ENCODE assay signal across 9 mouse cellular contexts in the genomic region with DNA sequence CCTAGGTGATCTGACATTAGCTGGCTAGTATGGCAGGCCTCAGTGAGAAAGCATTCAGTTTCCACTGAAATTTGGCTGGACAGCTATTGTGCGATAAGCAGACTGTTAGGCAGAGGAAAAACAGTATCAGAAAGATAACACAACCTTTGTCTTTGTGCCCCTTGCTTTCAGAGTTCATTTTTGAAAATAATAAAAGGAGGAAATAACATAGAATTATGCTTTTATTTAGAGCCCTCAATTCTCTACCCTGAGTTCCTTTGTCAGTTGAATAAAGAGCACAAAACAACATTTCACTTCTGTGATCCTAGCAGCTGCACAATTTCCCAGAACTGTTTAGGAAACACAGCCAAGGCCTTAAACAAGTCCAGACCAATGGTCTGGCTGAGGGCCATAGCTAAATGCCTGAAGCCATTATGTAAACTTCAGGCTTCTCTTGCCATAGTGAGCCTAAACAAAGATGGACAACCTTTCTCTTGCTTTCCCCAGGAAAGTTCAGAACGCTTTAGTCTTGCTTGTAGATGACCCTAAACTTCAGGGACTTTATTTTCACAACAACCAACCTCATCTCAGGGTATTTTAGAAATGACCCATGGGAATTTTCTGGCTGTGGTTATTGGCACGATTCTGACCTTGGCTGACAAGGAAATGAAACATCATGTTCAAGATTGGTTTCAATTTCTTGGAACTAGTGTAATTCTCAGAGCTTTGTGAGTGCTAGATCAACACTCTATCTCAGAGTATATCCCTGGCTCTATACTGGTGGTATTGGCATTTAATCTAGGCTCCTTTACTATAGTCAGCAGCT. TPM values are rescaled to one million over a fixed set of nuclear protein-coding genes. Genes with fewer than 3 reads are reported as not detected.
DNase-seq lines count a peak whose midpoint lies in the region; ATAC-seq and TF ChIP-seq lines count a peak whose summit lies in the region.
"Had no signal": no experiment of that assay in that cellular context is flagged by ENCODE, and none has a peak within 500 bp of the region (broad histone marks: within the 10 kb centered on the region; RNA-seq: fewer than 3 reads in every experiment).

No protein-coding gene starts in this region.

- peak overlapping the region; percentile 87 for H3K27ac ChIP-seq in heart, embryonic 15.5 days
- no peak overlapping the region; the same call in 1 of the 2 replicates for H3K27ac ChIP-seq in cerebellum, adult 2 months (ENCODE audit: insufficient read depth, low read length)

- H3K4me3 ChIP-seq in lung, adult 2 months (replicated peaks; ENCODE audit: extremely low read depth, low read depth, low read length), result no peak overlapping the region
- H3K4me3 ChIP-seq in heart, embryonic 15.5 days, result no peak overlapping the region
- H3K4me3 ChIP-seq in cerebellum, adult 2 months (replicated peaks; ENCODE audit: insufficient read depth, low read depth, low read length), result no peak overlapping the region

- no peak overlapping the region for H3K9ac ChIP-seq in heart, embryonic 15.5 days

- TF ChIP-seq POLR2A in lung, adult 2 months (IDR thresholded peaks at IDR 0.05; ENCODE audit: borderline replicate concordance, extremely low read depth, low read depth, low read length), result no peak
- no peak for TF ChIP-seq POLR2A in brain, embryonic 14.5 days (IDR thresholded peaks at IDR 0.05; ENCODE audit: borderline replicate concordance, extremely low read depth, insufficient read depth, insufficient read length, poor library complexity, severe bottlenecking)
- no peak for TF ChIP-seq POLR2A in cerebellum, adult 2 months (IDR thresholded peaks at IDR 0.05; ENCODE audit: borderline replicate concordance, insufficient read depth, low read length)

- ATAC-seq in heart, embryonic 15.5 days (replicated peaks; ENCODE audit: insufficient number of reproducible peaks, insufficient read depth, low FRiP score, low read depth), result peak; percentile 79

- H3K36me3 ChIP-seq in heart, embryonic 15.5 days, result no peaks in the 10 kb centered on the region
- peaks cover 2% of the 10 kb centered on the region; the same call in 1 of the 2 replicates for H3K36me3 ChIP-seq in splenic B cell, adult 2 months (ENCODE audit: control insufficient read depth, insufficient read depth, low read length, poor library complexity, severe bottlenecking)

- peak; percentile 82 to 87 for DNase-seq in lung, adult 18-20 months
- no peak for DNase-seq in lung, adult 2 months
- peak; percentile 81 for DNase-seq in brain, embryonic 14.5 days (ENCODE audit: low read depth)
- DNase-seq in liver, result peak; percentile 29
- peak; percentile 52 for DNase-seq in splenic B cell, adult 2 months (ENCODE audit: low read depth, low spot score)
- no peak for DNase-seq in frontal cortex, postnatal 14 days (ENCODE audit: low spot score in 2 of 2)
- no peak for DNase-seq in cerebellum, adult 2 months

- no peak overlapping the region for H3K4me2 ChIP-seq in heart, embryonic 15.5 days

- H3K27me3 ChIP-seq in heart, embryonic 15.5 days, result no peaks in the 10 kb centered on the region
- H3K27me3 ChIP-seq in splenic B cell, adult 2 months (ENCODE audit: control insufficient read depth, insufficient read depth, low read length, poor library complexity, severe bottlenecking), result no peaks in the 10 kb centered on the region
- no peaks in the 10 kb centered on the region; the same call in 1 of the 2 replicates for H3K27me3 ChIP-seq in cerebellum, adult 2 months (ENCODE audit: control insufficient read depth, insufficient read depth, low read length)

- TF ChIP-seq CTCF in lung, adult 2 months (IDR thresholded peaks at IDR 0.05; ENCODE audit: insufficient read depth, low read length), result no peak
- TF ChIP-seq CTCF in brain, embryonic 14.5 days (IDR thresholded peaks at IDR 0.05; ENCODE audit: borderline replicate concordance, extremely low read depth, insufficient read depth, insufficient read length), result no peak
- no peak for TF ChIP-seq CTCF in cerebellum, adult 2 months (IDR thresholded peaks at IDR 0.05; ENCODE audit: borderline replicate concordance, insufficient read depth, low read depth, low read length)

- peaks cover 56% of the 10 kb centered on the region for H3K4me1 ChIP-seq in lung, adult 2 months (ENCODE audit: control insufficient read depth, insufficient read depth, low read length)
- H3K4me1 ChIP-seq in heart, embryonic 15.5 days (replicated peaks), result peaks cover 14% of the 10 kb centered on the region
- H3K4me1 ChIP-seq in cerebellum, adult 2 months (ENCODE audit: control insufficient read depth, insufficient read depth, low read length), result no peaks in the 10 kb centered on the region

- WGBS in lung, adult 2 months, result 9% methylated on average over 3 of the region's 3 CpGs
- WGBS in heart, embryonic 15.5 days, result 37% methylated on average over 3 of the region's 3 CpGs
- WGBS in cerebellum, adult 2 months, result 19% methylated on average over 3 of the region's 3 CpGs

- H3K9me3 ChIP-seq in heart, embryonic 15.5 days (replicated peaks), result no peaks in the 10 kb centered on the region

RNA-seq across cellular contexts. Expression of gene Cd69, which starts 45.3 kb away (rescaled TPM):
- 0.54 and 1.3 TPM in 2 replicates for polyA plus RNA-seq in lung, adult 2 months (2012; rRNA removed)
- not detected in 2 replicates for polyA plus RNA-seq in brain, embryonic 14.5 days (2012; rRNA removed)
- 0.10 and 0.70 TPM in 2 replicates for polyA plus RNA-seq in heart, embryonic 15.5 days (2015; fragmentation: Nextera tagmentation; extraction: Ambion mirVana)
- polyA plus RNA-seq in cerebellum, adult 2 months (2012; rRNA removed), result 0.07 and 0.14 TPM in 2 replicates
- polyA plus RNA-seq: neural tube, embryonic 14.5 days had no signal

RNA-seq across cellular contexts. Expression of gene Clec2d, which starts 49.6 kb away (rescaled TPM):
- 103 and 250 TPM in 2 replicates for polyA plus RNA-seq in lung, adult 2 months (2012; rRNA removed)
- polyA plus RNA-seq in brain, embryonic 14.5 days (2012; rRNA removed), result 1.9 and 2.1 TPM in 2 replicates
- 0.37 and 0.46 TPM in 2 replicates for polyA plus RNA-seq in heart, embryonic 15.5 days (2015; fragmentation: Nextera tagmentation; extraction: Ambion mirVana)
- 12.2 and 14.9 TPM in 2 replicates for polyA plus RNA-seq in cerebellum, adult 2 months (2012; rRNA removed)
- polyA plus RNA-seq: neural tube, embryonic 14.5 days had no signal

Comparison
In these comparisons a context has a peak if more than half of its experiments do, and no peak if none do; other contexts are left out.
1. DNase-seq: peak in lung, adult 18-20 months (2 of 2), brain, embryonic 14.5 days (single experiment), liver (single experiment) and splenic B cell, adult 2 months (single experiment); none in lung, adult 2 months (single experiment), frontal cortex, postnatal 14 days (0 of 2) and cerebellum, adult 2 months (0 of 2).